ENCODE assay signal across 20 mouse cellular contexts in genomic region chr14:24769451-24769850, GRCm38 (mm10).
DNase-seq lines count a peak whose midpoint lies in the region; ATAC-seq and TF ChIP-seq lines count a peak whose summit lies in the region.
"Had no signal": no experiment of that assay in that cellular context is flagged by ENCODE, and none has a peak within 500 bp of the region (broad histone marks: within the 10 kb centered on the region; RNA-seq: fewer than 3 reads in every experiment).

No protein-coding gene starts in this region.

- WGBS in forebrain, embryonic 12.5 days, result 59% methylated on average over 3 of the region's 3 CpGs
- WGBS in forebrain, postnatal 0 days, result 60% methylated on average over 3 of the region's 3 CpGs
- WGBS in neural tube, embryonic 13.5 days, result 63% methylated on average over 3 of the region's 3 CpGs
- WGBS in neural tube, embryonic 15.5 days, result 64% methylated on average over 3 of the region's 3 CpGs
- WGBS in limb, embryonic 13.5 days, result 54% methylated on average over 3 of the region's 3 CpGs

- H3K4me3 ChIP-seq in forebrain, embryonic 12.5 days (replicated peaks), result no peak overlapping the region
- no peak overlapping the region for H3K4me3 ChIP-seq in forebrain, postnatal 0 days (ENCODE audit: low read depth, low read length)
- no peak overlapping the region for H3K4me3 ChIP-seq in neural tube, embryonic 13.5 days
- no peak overlapping the region for H3K4me3 ChIP-seq in neural tube, embryonic 15.5 days (replicated peaks)
- no peak overlapping the region for H3K4me3 ChIP-seq in limb, embryonic 13.5 days
- no peak overlapping the region for H3K4me3 ChIP-seq in layer of hippocampus, adult 2 months
- H3K4me3 ChIP-seq: forebrain, embryonic 15.5 days; gastrocnemius, adult 2 months; limb, embryonic 12.5 days; liver, embryonic 15.5 days; stomach, embryonic 15.5 days had no signal

- no peak overlapping the region for H3K4me2 ChIP-seq in forebrain, embryonic 12.5 days
- no peak overlapping the region for H3K4me2 ChIP-seq in forebrain, postnatal 0 days (ENCODE audit: low read depth)
- H3K4me2 ChIP-seq in neural tube, embryonic 13.5 days, result no peak overlapping the region
- H3K4me2 ChIP-seq in neural tube, embryonic 15.5 days, result no peak overlapping the region
- H3K4me2 ChIP-seq in limb, embryonic 13.5 days (replicated peaks), result no peak overlapping the region
- H3K4me2 ChIP-seq: forebrain, embryonic 15.5 days; limb, embryonic 12.5 days; liver, embryonic 15.5 days; stomach, embryonic 15.5 days had no signal

- H3K36me3 ChIP-seq in forebrain, embryonic 12.5 days (replicated peaks), result no peaks in the 10 kb centered on the region
- H3K36me3 ChIP-seq in forebrain, postnatal 0 days (ENCODE audit: insufficient read depth), result no peaks in the 10 kb centered on the region
- H3K36me3 ChIP-seq in neural tube, embryonic 13.5 days, result no peaks in the 10 kb centered on the region
- H3K36me3 ChIP-seq in neural tube, embryonic 15.5 days, result no peaks in the 10 kb centered on the region
- H3K36me3 ChIP-seq in limb, embryonic 13.5 days, result no peaks in the 10 kb centered on the region
- H3K36me3 ChIP-seq: forebrain, embryonic 15.5 days; G1E; limb, embryonic 12.5 days; liver, embryonic 15.5 days; stomach, embryonic 15.5 days had no signal

- no peaks in the 10 kb centered on the region for H3K27me3 ChIP-seq in forebrain, embryonic 12.5 days
- no peaks in the 10 kb centered on the region for H3K27me3 ChIP-seq in forebrain, postnatal 0 days (ENCODE audit: insufficient read depth, low read length)
- no peaks in the 10 kb centered on the region for H3K27me3 ChIP-seq in neural tube, embryonic 13.5 days
- H3K27me3 ChIP-seq in neural tube, embryonic 15.5 days (replicated peaks), result no peaks in the 10 kb centered on the region
- no peaks in the 10 kb centered on the region for H3K27me3 ChIP-seq in limb, embryonic 13.5 days
- H3K27me3 ChIP-seq: forebrain, embryonic 15.5 days; limb, embryonic 12.5 days; liver, embryonic 15.5 days; stomach, embryonic 15.5 days had no signal

- TF ChIP-seq CTCF in forebrain, postnatal 0 days (IDR thresholded peaks at IDR 0.05; ENCODE audit: low read depth), result no peak
- no peak for TF ChIP-seq CTCF in layer of hippocampus, adult 2 months (conservative IDR thresholded peaks at IDR 0.05)

- peaks cover 56% of the 10 kb centered on the region for H3K4me1 ChIP-seq in forebrain, embryonic 12.5 days
- H3K4me1 ChIP-seq in forebrain, postnatal 0 days (ENCODE audit: insufficient read depth), result peaks cover 11% of the 10 kb centered on the region; the same call in 1 of the 2 replicates
- peaks cover 49% of the 10 kb centered on the region for H3K4me1 ChIP-seq in neural tube, embryonic 13.5 days (replicated peaks)
- H3K4me1 ChIP-seq in neural tube, embryonic 15.5 days, result peaks cover 36% of the 10 kb centered on the region
- H3K4me1 ChIP-seq in limb, embryonic 13.5 days, result peaks cover 63% of the 10 kb centered on the region
- H3K4me1 ChIP-seq: liver, embryonic 15.5 days had no signal

- no peaks in the 10 kb centered on the region for H3K9me3 ChIP-seq in forebrain, embryonic 12.5 days
- no peaks in the 10 kb centered on the region for H3K9me3 ChIP-seq in forebrain, postnatal 0 days (ENCODE audit: low read length)
- no peaks in the 10 kb centered on the region for H3K9me3 ChIP-seq in neural tube, embryonic 13.5 days
- H3K9me3 ChIP-seq in neural tube, embryonic 15.5 days (replicated peaks), result no peaks in the 10 kb centered on the region
- H3K9me3 ChIP-seq in limb, embryonic 13.5 days, result no peaks in the 10 kb centered on the region
- H3K9me3 ChIP-seq: forebrain, embryonic 15.5 days; limb, embryonic 12.5 days; liver, embryonic 15.5 days; stomach, embryonic 15.5 days had no signal

- H3K9ac ChIP-seq in forebrain, embryonic 12.5 days, result no peak overlapping the region
- H3K9ac ChIP-seq in forebrain, postnatal 0 days, result no peak overlapping the region
- no peak overlapping the region for H3K9ac ChIP-seq in neural tube, embryonic 13.5 days
- H3K9ac ChIP-seq in neural tube, embryonic 15.5 days (replicated peaks), result no peak overlapping the region
- H3K9ac ChIP-seq in limb, embryonic 13.5 days, result no peak overlapping the region
- H3K9ac ChIP-seq: forebrain, embryonic 15.5 days; limb, embryonic 12.5 days; liver, embryonic 15.5 days; stomach, embryonic 15.5 days had no signal

- ATAC-seq in forebrain, embryonic 12.5 days (ENCODE audit: low FRiP score), result peak; percentile 53; the same call in 1 of the 2 replicates
- no peak for ATAC-seq in forebrain, postnatal 0 days
- peak; percentile 37; the same call in 1 of the 2 replicates for ATAC-seq in neural tube, embryonic 13.5 days (ENCODE audit: low read depth)
- ATAC-seq in neural tube, embryonic 15.5 days (ENCODE audit: low FRiP score), result no peak
- ATAC-seq in limb, embryonic 13.5 days (ENCODE audit: low FRiP score, low read depth), result no peak
- ATAC-seq in frontal cortex, adult (ENCODE audit: low TSS enrichment), result no peak
- ATAC-seq: forebrain, embryonic 15.5 days; intestine, embryonic 16.5 days had no signal

- 0 out of 2 replicates have a peak overlapping the region, but pooled peaks have one; percentile 73 for H3K27ac ChIP-seq in forebrain, embryonic 12.5 days
- H3K27ac ChIP-seq in forebrain, postnatal 0 days (ENCODE audit: low read depth, low read length), result no peak overlapping the region
- peak overlapping the region; percentile 59 for H3K27ac ChIP-seq in neural tube, embryonic 13.5 days (replicated peaks)
- H3K27ac ChIP-seq in neural tube, embryonic 15.5 days (replicated peaks), result no peak overlapping the region
- H3K27ac ChIP-seq in limb, embryonic 13.5 days, result peak overlapping the region; percentile 90
- no peak overlapping the region for H3K27ac ChIP-seq in layer of hippocampus, adult 2 months
- H3K27ac ChIP-seq: forebrain, embryonic 15.5 days; gastrocnemius, adult 2 months; liver, embryonic 15.5 days; stomach, embryonic 15.5 days had no signal

- DNase-seq in forebrain, postnatal 0 days, result no peak
- DNase-seq in layer of hippocampus, adult 2 months (ENCODE audit: low spot score in 2 of 2), result no peak
- no peak for DNase-seq in liver
- DNase-seq: adrenal gland, postnatal 14 days; cerebellum, adult 9-11 months; gastrocnemius, adult 2 months; heart, postnatal 4 days; kidney, postnatal 4 days; thymus, adult 18-20 months had no signal

Comparison
In these comparisons a context has a peak if more than half of its experiments do, and no peak if none do; other contexts are left out.
1. ATAC-seq: peak in forebrain, embryonic 12.5 days (single experiment) and neural tube, embryonic 13.5 days (single experiment); none in forebrain, postnatal 0 days (single experiment), neural tube, embryonic 15.5 days (single experiment), limb, embryonic 13.5 days (single experiment) and frontal cortex, adult (single experiment).
2. H3K27ac ChIP-seq: peak in forebrain, embryonic 12.5 days (single experiment), neural tube, embryonic 13.5 days (single experiment) and limb, embryonic 13.5 days (single experiment); none in forebrain, postnatal 0 days (single experiment), neural tube, embryonic 15.5 days (single experiment) and layer of hippocampus, adult 2 months (single experiment).